Mouse (Mus musculus) stomach, embryonic 15.5 days (tissue): ENCODE results near the gene Ubox5. TPM values are rescaled to one million over a fixed set of nuclear protein-coding genes. Genes with fewer than 3 reads are reported as not detected.

Experiments
- ATAC-seq: fragments of 200-750 bp; cut with Nextera tagmentation; 2 replicates; pipeline ENCODE4 v1.8.0; 2017; ENCODE audit warnings: low read depth, moderate number of reproducible peaks, moderate TSS enrichment; ENCODE audit not compliant: insufficient read depth, low FRiP score
- H3K27ac ChIP-seq: fragments of 300-500 bp; sonication (generic); 2 replicates; pipeline ENCODE4 v1.5.1; 2015; ENCODE audit warnings: mild to moderate bottlenecking, inconsistent platforms
- H3K27me3 ChIP-seq: fragments of 300-500 bp; sonication (generic); replicated peaks from 2 replicates; pipeline ENCODE4 v1.6.1; 2015; ENCODE audit warnings: inconsistent platforms
- H3K36me3 ChIP-seq: fragments of 300-500 bp; sonication (generic); 2 replicates; pipeline ENCODE4 v1.6.1; 2015; ENCODE audit warnings: inconsistent platforms
- H3K4me1 ChIP-seq: fragments of 300-500 bp; sonication (generic); 2 replicates; pipeline ENCODE4 v1.6.1; 2015; ENCODE audit warnings: inconsistent platforms
- H3K4me2 ChIP-seq: fragments of 300-500 bp; sonication (generic); 2 replicates; pipeline ENCODE4 v1.6.1; 2015; ENCODE audit warnings: mild to moderate bottlenecking, inconsistent platforms
- H3K4me3 ChIP-seq: fragments of 300-500 bp; sonication (generic); replicated peaks from 2 replicates; pipeline ENCODE4 v1.5.1; 2015; ENCODE audit warnings: inconsistent platforms
- H3K9ac ChIP-seq: fragments of 300-500 bp; sonication (generic); 2 replicates; pipeline ENCODE4 v1.6.1; 2015; ENCODE audit warnings: inconsistent platforms
- H3K9me3 ChIP-seq: fragments of 300-500 bp; sonication (generic); 2 replicates; pipeline ENCODE4 v1.6.1; 2016; ENCODE audit warnings: inconsistent platforms
- WGBS: fragments of 180-500 bp; shearing (Covaris S2); methylation state at CpG from one replicate; pipeline ENCODE4 v1.1.7; 2015; 5-methylcytosine and 5-hydroxymethylcytosine counted together
- polyA plus RNA-seq: library from polyadenylated mRNA; unstranded; fragments of >200 nt; fragmentation: Nextera tagmentation; extraction: Ambion mirVana; gene quantifications from 2 replicates; pipeline ENCODE4 v1.2.1, GENCODE M21; 2015

The Ubox5 gene
- 10.4 and 11.4 TPM in 2 replicates for polyA plus RNA-seq

DNA sequence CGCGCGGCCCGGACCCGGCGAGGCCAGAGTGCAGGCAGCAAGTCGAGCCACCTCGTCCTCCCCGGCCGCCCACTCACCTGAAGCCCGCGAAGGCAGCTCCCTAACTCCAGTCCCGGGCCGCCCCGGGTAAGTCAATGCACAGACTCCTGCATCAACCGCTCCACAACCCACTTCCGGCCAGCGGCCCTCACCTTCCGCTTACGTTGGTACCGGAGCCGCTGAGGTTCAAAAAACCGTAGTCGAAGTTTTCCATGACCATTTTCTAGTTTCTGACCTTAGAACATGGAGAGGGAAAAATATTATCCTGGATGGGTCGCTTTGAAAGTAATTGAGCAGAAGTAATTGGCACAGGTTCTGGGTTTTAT lies at the start of gene Ubox5, which contains the start of gene Fastkd5:
TSS of gene Ubox5 (minus strand) at position 200 of the 365 bp plus-strand sequence.
TSS of gene Fastkd5 (minus strand) at position 189 of the 365 bp plus-strand sequence.
- H3K4me2 ChIP-seq, result peak within 1 kb of the TSS; percentile 82
- peak; percentile 76; the same call in 1 of the 2 replicates for ATAC-seq
- under 1% methylated on average over 25 of the region's 25 CpGs for WGBS
- peaks cover 13% of the 10 kb centered on the region; the same call in 1 of the 2 replicates for H3K36me3 ChIP-seq
- H3K9ac ChIP-seq, result peak within 1 kb of the TSS; percentile 94
- H3K4me1 ChIP-seq, result peaks cover 15% of the 10 kb centered on the region
- peak within 1 kb of the TSS; percentile 95 for H3K4me3 ChIP-seq
- 0 out of 2 replicates have a peak, but pooled peaks cover 5% of the 10 kb centered on the region for H3K27me3 ChIP-seq
- H3K27ac ChIP-seq, result peak within 1 kb of the TSS; percentile 71
- no peaks in the 10 kb centered on the region for H3K9me3 ChIP-seq

DNA sequence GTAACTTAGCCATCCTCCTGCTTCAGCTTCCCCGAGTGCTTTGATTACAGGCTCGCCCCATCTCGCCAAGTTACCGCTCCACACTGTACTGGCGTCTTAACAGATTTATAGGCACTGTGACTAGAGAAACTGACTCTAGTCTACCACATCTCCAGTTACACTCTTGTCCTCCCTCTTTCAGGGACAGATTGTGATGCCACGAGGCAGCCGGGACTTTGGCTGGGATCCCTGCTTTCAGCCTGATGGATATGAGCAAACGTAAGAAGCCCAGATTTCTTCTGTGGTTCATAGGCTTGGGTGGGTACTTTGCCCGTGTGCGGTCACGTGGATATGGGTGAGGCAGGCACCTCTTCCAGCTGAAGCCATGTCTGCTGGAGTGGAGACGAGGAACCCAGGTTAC lies 49.3 kb upstream of the Ubox5 start:
- ATAC-seq, result no peak
- H3K4me1 ChIP-seq, result no peaks in the 10 kb centered on the region
- H3K9ac ChIP-seq, result no peak overlapping the region
- no peak overlapping the region for H3K4me2 ChIP-seq
- no peak overlapping the region for H3K4me3 ChIP-seq
- H3K36me3 ChIP-seq, result peaks cover 57% of the 10 kb centered on the region
- H3K27me3 ChIP-seq, result no peaks in the 10 kb centered on the region
- WGBS, result 92% methylated on average over 12 of the region's 12 CpGs
- no peak overlapping the region for H3K27ac ChIP-seq
- no peaks in the 10 kb centered on the region for H3K9me3 ChIP-seq

DNA sequence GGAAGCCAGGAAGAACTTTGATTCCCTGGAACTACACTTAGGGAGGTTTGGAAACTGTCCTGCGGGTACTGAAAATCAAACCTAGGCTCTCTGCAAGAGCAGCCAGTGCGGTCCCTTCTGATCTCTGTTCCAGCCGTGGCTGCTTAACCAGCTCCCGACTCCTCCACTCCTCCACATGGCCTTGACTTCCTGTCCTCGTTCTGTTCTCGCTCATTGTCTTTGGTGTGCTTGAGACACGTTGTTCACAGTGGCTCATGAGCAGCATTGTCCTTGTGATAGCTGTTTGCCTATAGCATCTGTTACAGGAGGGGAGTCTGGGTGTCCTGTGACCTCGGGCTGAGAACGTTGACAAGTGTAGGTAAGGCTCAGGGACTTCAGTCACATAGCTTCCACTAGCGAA lies 47.4 kb upstream of the Ubox5 start:
- no peaks in the 10 kb centered on the region for H3K4me1 ChIP-seq
- peaks cover 64% of the 10 kb centered on the region for H3K36me3 ChIP-seq
- H3K4me2 ChIP-seq, result no peak overlapping the region
- no peak overlapping the region for H3K9ac ChIP-seq
- 86% methylated on average over 10 of the region's 10 CpGs for WGBS
- no peaks in the 10 kb centered on the region for H3K9me3 ChIP-seq
- ATAC-seq, result no peak
- H3K27me3 ChIP-seq, result no peaks in the 10 kb centered on the region
- H3K4me3 ChIP-seq, result no peak overlapping the region
- H3K27ac ChIP-seq, result no peak overlapping the region

DNA sequence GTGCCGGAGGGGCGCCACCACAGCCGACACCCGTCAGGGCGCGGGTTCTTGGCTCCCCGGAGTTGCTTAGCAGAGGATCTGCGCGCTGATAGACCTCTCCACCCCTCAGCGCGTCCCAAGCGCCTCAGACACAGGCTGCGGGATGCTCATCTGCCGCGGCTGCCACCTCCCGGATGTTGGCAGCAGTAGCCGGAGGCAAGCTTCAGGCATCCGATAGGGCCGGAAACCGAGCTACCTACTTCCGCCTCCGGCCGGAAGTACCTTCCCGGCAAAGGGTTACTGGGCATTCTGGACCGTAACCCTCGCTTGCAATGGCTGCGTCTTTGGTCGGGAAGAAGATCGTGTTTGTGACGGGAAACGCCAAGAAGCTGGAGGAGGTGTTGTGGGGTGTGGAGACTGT lies 37.7 kb upstream of the Ubox5 start, which contains the start of gene Itpa:
TSS of gene Itpa (plus strand) at position 52 of the 400 bp plus-strand sequence.
- H3K4me3 ChIP-seq, result peak within 1 kb of the TSS; percentile 73
- no peaks in the 10 kb centered on the region for H3K9me3 ChIP-seq
- WGBS, result 1% methylated on average over 31 of the region's 31 CpGs
- peak within 1 kb of the TSS; percentile 86 for H3K27ac ChIP-seq
- H3K9ac ChIP-seq, result peak within 1 kb of the TSS; percentile 39; the same call in 1 of the 2 replicates
- peaks cover 16% of the 10 kb centered on the region; the same call in 1 of the 2 replicates for H3K36me3 ChIP-seq
- no peaks in the 10 kb centered on the region for H3K27me3 ChIP-seq
- peak; percentile 70 for ATAC-seq
- H3K4me1 ChIP-seq, result peaks cover 26% of the 10 kb centered on the region
- H3K4me2 ChIP-seq, result peak within 1 kb of the TSS; percentile 91

DNA sequence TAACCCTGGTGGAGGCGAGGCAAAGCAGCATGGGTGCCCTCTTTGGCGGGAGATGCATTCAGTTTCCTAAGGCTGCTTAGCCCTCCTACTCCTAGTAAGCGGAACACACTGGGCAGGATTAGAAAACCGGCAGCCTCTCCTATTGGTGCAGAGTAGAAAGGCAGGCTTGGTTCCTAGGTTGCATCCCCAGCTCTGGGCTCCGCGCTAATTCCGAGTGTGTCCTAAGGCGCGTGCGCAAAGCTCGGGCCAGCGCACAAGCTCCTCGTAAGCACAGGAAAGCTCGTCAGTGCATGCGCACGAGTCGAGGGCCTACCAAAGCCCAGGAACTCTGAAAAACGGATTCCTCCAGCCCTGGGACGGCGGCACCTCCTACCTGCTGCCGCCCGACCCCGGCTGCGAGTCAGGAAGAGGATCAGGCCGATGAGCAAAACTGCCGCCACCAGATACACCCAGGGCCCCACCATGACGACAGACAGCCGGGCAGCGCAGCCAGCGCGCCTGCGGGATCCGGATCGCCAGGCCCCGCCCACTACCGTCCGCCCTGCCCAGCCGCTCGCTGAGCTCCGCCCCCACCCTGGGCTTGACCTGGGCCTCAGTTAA lies 34.4 kb upstream of the Ubox5 start, which contains the start of gene Ddrgk1:
TSS of gene Ddrgk1 (minus strand) at position 558 of the 600 bp plus-strand sequence.
- ATAC-seq, result peak; percentile 95
- WGBS, result under 1% methylated on average over 40 of the region's 40 CpGs
- Histone ChIP-seq H3K27ac (peak within 1 kb of the TSS; percentile 99), H3K36me3 (peaks cover 23% of the 10 kb centered on the region; the same call in 1 of the 2 replicates), H3K27me3 (no peaks in the 10 kb centered on the region), H3K4me3 (peak within 1 kb of the TSS; percentile 69), H3K9me3 (no peaks in the 10 kb centered on the region), H3K4me1 (peaks cover 23% of the 10 kb centered on the region), H3K9ac (peak within 1 kb of the TSS; percentile 66; the same call in 1 of the 2 replicates), H3K4me2 (peak within 1 kb of the TSS; percentile 73)

DNA sequence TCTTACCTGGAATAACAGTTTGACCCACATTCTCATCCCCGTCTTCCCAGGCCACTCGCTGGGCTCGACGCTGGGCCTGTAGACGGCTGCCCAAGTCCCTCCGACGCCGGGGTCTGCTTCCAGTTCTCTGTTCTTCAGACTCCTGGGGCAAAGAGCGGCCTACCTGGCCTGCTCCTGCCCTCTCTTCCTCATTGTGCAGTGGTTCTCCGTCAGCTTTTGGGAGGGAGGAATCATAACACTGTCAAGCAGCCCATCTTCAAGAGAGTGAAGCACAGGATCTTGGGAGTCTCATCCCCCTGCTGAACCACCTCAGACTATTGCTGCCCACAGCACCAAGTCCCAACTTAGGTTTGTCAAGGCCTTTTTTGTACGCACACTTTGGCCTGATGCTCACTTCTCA lies 33.5 kb upstream of the Ubox5 start:
- H3K36me3 ChIP-seq, result peaks cover 31% of the 10 kb centered on the region; the same call in 1 of the 2 replicates
- ATAC-seq, result no peak
- H3K4me3 ChIP-seq, result peak overlapping the region; percentile 69
- H3K4me1 ChIP-seq, result peaks cover 21% of the 10 kb centered on the region
- H3K9ac ChIP-seq, result peak overlapping the region; percentile 66; the same call in 1 of the 2 replicates
- no peak overlapping the region for H3K27ac ChIP-seq
- H3K9me3 ChIP-seq, result no peaks in the 10 kb centered on the region
- 89% methylated on average over 11 of the region's 11 CpGs for WGBS
- no peaks in the 10 kb centered on the region for H3K27me3 ChIP-seq
- peak overlapping the region; percentile 73 for H3K4me2 ChIP-seq

DNA sequence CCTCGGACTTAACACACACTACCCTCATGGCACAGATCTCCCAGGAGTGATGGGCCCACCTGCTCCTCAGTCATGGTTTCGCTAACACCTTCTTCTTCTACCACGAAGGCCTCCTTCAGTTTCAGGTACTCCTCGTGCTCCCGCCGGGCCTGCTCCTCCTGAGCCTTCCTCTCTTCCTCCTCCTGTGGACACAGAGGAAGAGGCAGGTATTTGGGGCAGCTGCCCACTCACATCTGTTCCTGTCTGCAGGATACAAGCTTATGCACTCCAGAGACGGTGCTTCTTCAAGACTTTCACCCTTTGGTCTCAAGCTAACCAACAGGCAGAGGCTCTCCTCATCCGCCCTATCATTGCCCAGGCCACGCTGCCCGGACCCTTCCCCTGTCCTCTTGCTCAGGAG lies 28.7 kb upstream of the Ubox5 start:
- H3K36me3 ChIP-seq, result peaks cover 66% of the 10 kb centered on the region

DNA sequence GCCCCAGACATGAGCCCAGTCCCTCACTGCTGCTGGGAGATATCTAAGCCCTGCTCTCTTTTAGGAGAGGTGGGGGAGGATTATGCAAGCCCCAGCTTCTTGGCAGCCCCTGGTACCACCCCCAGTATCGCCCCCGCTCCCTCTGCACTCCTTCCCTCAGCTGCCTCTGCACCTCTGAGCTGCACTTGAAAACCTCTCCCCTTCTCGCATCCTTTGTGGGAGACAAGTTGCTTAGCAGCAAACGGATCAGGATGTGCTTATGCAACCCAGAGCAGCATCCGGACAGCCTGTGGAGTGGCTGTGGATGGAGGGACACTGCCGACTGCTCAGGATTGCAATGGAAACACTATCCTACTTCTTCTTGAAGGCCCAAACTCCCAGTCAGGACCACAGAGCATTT lies 27.7 kb upstream of the Ubox5 start:
- no peaks in the 10 kb centered on the region for H3K4me1 ChIP-seq
- ATAC-seq, result no peak
- no peak overlapping the region for H3K27ac ChIP-seq
- no peaks in the 10 kb centered on the region for H3K9me3 ChIP-seq
- H3K4me3 ChIP-seq, result no peak overlapping the region
- peaks cover 70% of the 10 kb centered on the region for H3K36me3 ChIP-seq
- H3K27me3 ChIP-seq, result no peaks in the 10 kb centered on the region
- no peak overlapping the region for H3K4me2 ChIP-seq
- 86% methylated on average over 6 of the region's 6 CpGs for WGBS
- no peak overlapping the region for H3K9ac ChIP-seq

More for the DNA sequence above, 28.7 kb upstream of the Ubox5 start:
- H3K27ac ChIP-seq, result no peak overlapping the region
- 92% methylated on average over 10 of the region's 10 CpGs for WGBS
- H3K4me3 ChIP-seq, result no peak overlapping the region
- H3K4me1 ChIP-seq, result peaks cover 7% of the 10 kb centered on the region
- H3K4me2 ChIP-seq, result no peak overlapping the region
- no peaks in the 10 kb centered on the region for H3K9me3 ChIP-seq
- H3K27me3 ChIP-seq, result no peaks in the 10 kb centered on the region
- ATAC-seq, result no peak
- no peak overlapping the region for H3K9ac ChIP-seq

DNA sequence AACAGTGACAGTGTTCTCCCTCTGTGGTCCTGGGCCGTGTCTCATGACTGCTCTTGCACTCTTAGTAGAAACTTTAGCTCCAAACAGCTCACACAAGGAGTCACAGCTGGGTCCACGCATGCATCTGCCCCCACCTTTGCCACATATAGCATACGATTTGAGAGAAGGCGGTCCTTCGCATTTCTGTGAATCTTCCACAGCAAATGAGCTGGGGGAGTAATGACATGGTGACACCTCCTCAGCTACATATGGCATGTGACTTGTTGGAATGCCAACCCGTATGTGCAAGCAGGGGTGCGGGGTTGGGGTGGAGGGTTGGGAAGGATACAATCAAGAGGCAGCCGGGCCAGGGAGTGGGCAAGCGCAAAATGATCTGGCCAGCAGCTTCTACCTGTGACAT lies 26.7 kb upstream of the Ubox5 start:
- 92% methylated on average over 9 of the region's 9 CpGs for WGBS
- Histone ChIP-seq H3K36me3 (peaks cover 64% of the 10 kb centered on the region), H3K27ac (no peak overlapping the region), H3K4me2 (no peak overlapping the region), H3K9me3 (no peaks in the 10 kb centered on the region), H3K27me3 (no peaks in the 10 kb centered on the region), H3K4me1 (no peaks in the 10 kb centered on the region), H3K4me3 (no peak overlapping the region), H3K9ac (no peak overlapping the region)
- no peak for ATAC-seq

DNA sequence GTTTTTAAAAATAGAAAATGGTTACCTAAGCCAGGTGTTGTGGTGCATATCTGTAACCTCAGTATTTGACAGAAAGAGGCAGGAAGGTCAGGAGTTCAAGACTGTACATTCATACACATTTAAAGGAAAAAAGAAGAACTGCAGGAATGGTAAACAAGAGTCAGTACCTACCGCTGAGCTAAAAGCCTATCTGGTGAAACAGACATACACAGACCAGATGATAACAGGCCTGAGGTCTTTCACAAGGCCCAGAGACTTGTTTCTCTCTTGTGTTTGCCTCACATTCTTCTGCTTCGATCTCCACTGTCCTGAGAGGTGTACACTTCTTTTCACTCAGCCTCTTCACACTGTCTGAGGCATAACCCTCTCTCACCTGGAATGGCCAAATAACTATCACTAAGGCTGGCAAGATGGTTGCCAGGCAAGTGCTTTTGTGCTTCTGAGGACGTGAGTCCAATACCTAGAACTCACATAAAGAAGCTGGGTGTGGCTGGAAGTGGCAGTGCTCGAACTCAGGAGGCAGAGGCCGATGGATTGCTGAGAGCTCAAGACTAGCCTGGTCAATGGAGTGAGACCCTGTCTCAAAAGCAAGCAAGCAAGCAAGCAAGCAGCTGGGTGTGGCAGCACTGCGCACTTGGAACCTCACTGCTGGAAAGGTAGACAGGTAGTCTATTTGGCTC lies 26.0 kb upstream of the Ubox5 start:
- Histone ChIP-seq H3K36me3 (peaks cover 57% of the 10 kb centered on the region), H3K9me3 (no peaks in the 10 kb centered on the region), H3K4me1 (no peaks in the 10 kb centered on the region), H3K27ac (no peak overlapping the region), H3K4me2 (no peak overlapping the region), H3K27me3 (no peaks in the 10 kb centered on the region), H3K9ac (no peak overlapping the region), H3K4me3 (no peak overlapping the region)
- peak; percentile 65; the same call in 1 of the 2 replicates for ATAC-seq
- WGBS, result 91% methylated on average over 6 of the region's 6 CpGs

DNA sequence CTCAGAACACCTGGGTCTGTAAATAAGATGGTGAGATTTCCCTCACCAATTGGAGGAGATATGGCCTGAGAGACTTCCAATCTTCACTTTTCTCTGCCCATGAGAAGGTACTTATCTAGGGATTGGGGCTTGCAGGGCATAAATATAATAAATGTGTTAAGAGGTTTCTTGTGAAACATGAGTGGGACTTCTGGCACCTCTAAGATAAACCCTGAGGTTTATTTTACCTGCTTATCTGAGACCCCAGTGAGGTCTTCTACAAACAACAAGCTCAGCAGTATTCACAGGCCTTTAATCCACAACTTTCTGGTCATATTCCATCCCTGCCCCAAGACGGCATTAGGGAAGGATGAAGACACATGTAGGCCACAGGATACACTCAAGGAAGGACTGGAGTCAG lies 23.9 kb upstream of the Ubox5 start:
- 90% methylated on average over 1 of the region's 1 CpGs for WGBS
- H3K4me2 ChIP-seq, result no peak overlapping the region
- H3K36me3 ChIP-seq, result peaks cover 52% of the 10 kb centered on the region
- no peaks in the 10 kb centered on the region for H3K9me3 ChIP-seq
- no peak overlapping the region for H3K4me3 ChIP-seq
- no peaks in the 10 kb centered on the region for H3K27me3 ChIP-seq
- no peak overlapping the region for H3K27ac ChIP-seq
- H3K4me1 ChIP-seq, result no peaks in the 10 kb centered on the region
- no peak for ATAC-seq
- H3K9ac ChIP-seq, result no peak overlapping the region

DNA sequence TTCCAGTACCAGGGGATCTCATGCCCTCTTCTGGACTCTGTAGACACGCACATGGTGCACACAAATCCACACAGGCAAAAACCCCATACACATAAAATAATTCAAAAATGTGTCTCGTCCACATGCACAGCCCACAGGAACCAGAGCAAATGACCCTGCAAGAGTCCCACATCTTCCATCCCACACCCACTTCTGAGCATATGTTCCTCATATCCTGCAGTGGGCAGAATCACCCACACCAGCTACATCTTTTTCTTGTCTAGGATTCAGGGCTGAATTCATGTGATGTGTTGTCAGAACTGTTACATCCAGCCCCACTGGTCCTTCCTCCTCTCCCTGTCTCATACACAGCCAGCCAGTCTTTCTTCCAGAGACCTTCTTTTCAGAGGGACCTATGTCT lies 23.5 kb upstream of the Ubox5 start:
- WGBS, result 91% methylated on average over 2 of the region's 2 CpGs
- H3K9ac ChIP-seq, result no peak overlapping the region
- no peaks in the 10 kb centered on the region for H3K9me3 ChIP-seq
- no peaks in the 10 kb centered on the region for H3K27me3 ChIP-seq
- no peak overlapping the region for H3K27ac ChIP-seq
- no peak overlapping the region for H3K4me3 ChIP-seq
- H3K36me3 ChIP-seq, result peaks cover 47% of the 10 kb centered on the region
- no peak overlapping the region for H3K4me2 ChIP-seq
- no peak for ATAC-seq
- no peaks in the 10 kb centered on the region for H3K4me1 ChIP-seq
